Mouse (Mus musculus) left cerebral cortex, adult 8-10 months (tissue): ENCODE measurements around the gene Morc2b. TPM values are rescaled to one million over a fixed set of nuclear protein-coding genes. Genes with fewer than 3 reads are reported as not detected.
"Not testable (repeated sequence)": the region's sequence is repeated elsewhere in the genome, so short reads cannot be mapped to it uniquely, and the experiment has no call there.

Experiments
- DNase-seq, 2 experiments: peaks; one replicate each; pipeline ENCODE4 v3.0.0; 2022; ENCODE audit warnings: low spot score in 2 of 2
- total RNA-seq, 4 experiments: library from RNA; stranded (reverse); gene quantifications; 2 replicates each; pipeline ENCODE4 v1.2.4; 2022

The Morc2b gene
- 1 to 10 TPM; 3.7 to 4.3 (median 4.0) TPM for total RNA-seq

DNA sequence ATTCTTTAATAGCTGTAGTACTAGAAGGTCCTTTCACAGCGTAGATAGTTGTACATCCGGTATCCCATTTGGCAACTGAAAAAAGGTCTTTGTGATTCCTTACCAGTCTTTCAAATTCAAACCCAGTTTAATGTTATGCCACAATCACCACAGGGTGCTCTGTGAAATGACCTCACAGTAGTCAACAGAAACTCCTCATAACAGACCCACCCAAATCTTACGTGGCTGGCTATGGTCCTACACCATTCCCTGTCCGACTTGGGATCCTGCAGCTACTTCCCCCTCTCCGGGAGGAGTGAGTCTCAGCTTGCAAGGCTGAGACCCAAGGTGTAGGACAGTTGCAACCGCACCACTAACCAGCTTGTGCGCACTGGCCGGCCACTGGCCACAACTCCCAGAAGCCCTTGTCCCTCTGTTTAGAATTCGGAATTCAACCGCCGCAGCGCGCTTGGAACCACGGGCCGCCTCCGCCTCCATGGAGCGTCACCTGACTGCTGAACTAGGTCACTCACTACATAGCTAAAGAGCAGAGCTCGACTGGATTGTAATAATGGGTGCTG is at the start of gene Morc2b:
Gene Morc2b (minus strand): TSS at position 423 of the 560 bp plus-strand sequence.
- no peak for DNase-seq

GRCm38 (mm10) chr17:33168147-33168546 is 28.7 kb upstream of the Morc2b start, which contains the start of gene Olfr55:
Olfr55 (plus strand) TSS chr17:33168447.
- DNase-seq = not testable (repeated sequence)

- no peak for DNase-seq
Measured at GRCm38 (mm10) chr17:33126257-33126656, 13.2 kb downstream of the Morc2b start.

DNA sequence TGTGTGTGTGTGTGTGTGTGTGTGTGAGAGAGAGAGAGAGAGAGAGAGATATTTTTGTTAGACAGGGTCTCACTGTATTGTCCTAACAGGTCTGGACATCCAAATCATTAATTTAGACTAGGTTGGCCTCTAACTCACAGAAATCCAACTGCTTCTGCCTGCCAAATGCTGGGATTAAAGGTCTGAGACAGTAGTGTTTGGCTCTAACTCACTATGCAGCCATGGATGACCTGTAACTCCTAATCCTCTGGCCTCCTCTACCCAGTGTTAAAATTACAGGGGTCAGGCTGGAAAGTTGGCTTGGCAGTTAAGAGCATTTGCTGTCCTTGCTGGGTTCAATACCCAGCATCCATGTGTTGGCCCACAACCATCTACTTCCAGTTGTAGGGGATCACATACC is 14.9 kb downstream of the Morc2b start:
- DNase-seq = no peak

- DNase-seq = no peak
Measured at GRCm38 (mm10) chr17:33097396-33097795, 42.1 kb downstream of the Morc2b start.

GRCm38 (mm10) chr17:33092391-33093193 is 46.9 kb downstream of the Morc2b start:
- DNase-seq = peak; percentile 78 to 84

- DNase-seq = no peak
Measured at GRCm38 (mm10) chr17:33091630-33092029, 47.9 kb downstream of the Morc2b start.

GRCm38 (mm10) chr17:33089220-33089949 is 50.1 kb downstream of the Morc2b start, which contains the start of gene Zfp563:
Zfp563 (plus strand) TSS chr17:33089310.
- DNase-seq = peak; percentile 90 to 92

- no peak for DNase-seq
Measured at GRCm38 (mm10) chr17:33067958-33068357, 71.5 kb downstream of the Morc2b start, which contains the start of gene 4921501E09Rik. 4921501E09Rik (minus strand) TSS chr17:33068058.

Other genes with a start within 250 kb of the Morc2b start
- gene Zfp870, start 248.0 kb downstream of the Morc2b start, total RNA-seq = 10 to 100 TPM; 10.1 to 13.6 (median 10.4) TPM
- 1 to 10 TPM; 4.5 to 7.7 (median 6.4) TPM for gene Cyp4f14, start 222.3 kb downstream of the Morc2b start, total RNA-seq
- gene Cyp4f13, start 192.3 kb downstream of the Morc2b start, total RNA-seq = 10 to 100 TPM; 20.5 to 22.6 (median 22.5) TPM
- 1 to 10 TPM; 4.8 to 7.0 (median 5.9) TPM for gene Zfp472, start 173.9 kb downstream of the Morc2b start, total RNA-seq
- gene Zfp952, start 146.6 kb downstream of the Morc2b start, total RNA-seq = 10 to 100 TPM; 15.0 to 16.7 (median 15.9) TPM
- 10 to 100 TPM; 18.8 to 22.3 (median 20.7) TPM for gene Zfp763, start 106.3 kb downstream of the Morc2b start, total RNA-seq
- gene 4921501E09Rik, start 71.6 kb downstream of the Morc2b start, total RNA-seq = under 1 TPM in 1 of 4 experiments, not detected in 3; 0.08 TPM
- gene Zfp563, start 50.4 kb downstream of the Morc2b start, total RNA-seq = 10 to 100 TPM; 18.4 to 22.1 (median 19.7) TPM
- gene Olfr55, start 28.8 kb upstream of the Morc2b start, total RNA-seq = not detected
- not detected for gene Olfr239, start 51.6 kb upstream of the Morc2b start, total RNA-seq
- 1 to 10 TPM in 3 of 4 experiments, under 1 TPM in 1; 0.78 to 1.6 (median 1.2) TPM for gene Olfr1564, start 82.0 kb upstream of the Morc2b start, total RNA-seq
- gene Zfp955a, start 115.5 kb upstream of the Morc2b start, total RNA-seq = 10 to 100 TPM; 11.9 to 12.8 (median 12.5) TPM
- gene Olfr63, start 125.0 kb upstream of the Morc2b start, total RNA-seq = not detected
- 10 to 100 TPM; 32.8 to 41.0 (median 36.5) TPM for gene Zfp955b, start 149.9 kb upstream of the Morc2b start, total RNA-seq
- 10 to 100 TPM; 17.6 to 23.3 (median 20.4) TPM for gene Zfp81, start 219.2 kb upstream of the Morc2b start, total RNA-seq